Mouse (Mus musculus): ENCODE results near the gene Spred3. TPM values are rescaled to one million over a fixed set of nuclear protein-coding genes. Genes with fewer than 3 reads are reported as not detected.
A peak's percentile ranks its signal among the peaks of the same experiment; 100 is the strongest.
"Not testable (repeated sequence)": the region's sequence is repeated elsewhere in the genome, so short reads cannot be mapped to it uniquely, and the experiment has no call there.

Gene Spred3
- total and polyA plus RNA-seq, 3 experiments: 1.6 to 6.6 (median 3.3) TPM

DNA sequence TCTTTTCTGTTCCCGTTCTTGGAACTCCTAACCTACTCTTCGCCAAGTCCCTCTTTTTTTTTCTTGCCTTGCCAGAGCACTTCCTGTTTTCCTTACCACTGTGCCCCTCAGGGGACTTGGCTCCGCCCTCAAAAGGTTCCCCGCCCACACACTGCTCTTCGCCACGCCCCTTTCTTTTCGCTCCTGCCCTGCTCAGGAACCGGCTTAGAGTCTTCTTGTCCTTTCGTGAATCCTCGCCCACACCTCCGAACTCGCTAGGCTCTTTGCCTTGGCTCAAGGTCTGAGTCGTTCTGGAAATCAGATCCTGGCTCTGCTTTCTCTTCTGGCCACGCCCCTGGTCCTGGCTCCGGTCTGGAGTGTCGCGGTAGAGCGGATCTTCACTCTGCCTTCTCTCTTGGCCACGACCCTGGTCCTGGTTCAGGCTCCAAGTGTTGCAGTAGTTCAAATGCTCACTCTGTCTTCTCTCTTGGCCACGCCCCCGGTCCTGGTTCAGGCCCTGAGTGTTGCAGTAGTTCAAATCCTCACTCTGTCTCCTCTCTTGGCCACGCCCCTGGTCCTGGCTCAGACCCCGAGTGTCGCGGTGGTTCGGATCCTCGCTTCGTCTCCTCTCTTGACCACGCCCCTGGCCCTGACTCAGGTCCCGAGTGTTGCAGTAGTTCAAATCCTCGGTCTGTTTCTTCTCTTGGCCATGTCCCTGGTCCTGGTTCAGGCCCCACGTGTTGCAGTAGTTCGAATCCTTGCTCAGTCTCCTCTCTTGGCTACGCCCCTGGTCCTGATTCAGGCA, 41.4 kb upstream of the Spred3 start:
- Histone ChIP-seq H3K4me2 (ENCODE audit: insufficient read depth, low read depth, poor library complexity, severe bottlenecking) (peak overlapping the region; percentile 9), H3K9me3 (replicated peaks; ENCODE audit: low read length) (peaks cover 5% of the 10 kb centered on the region), H3K4me3 (replicated peaks in 1 of 3; ENCODE audit: low read depth in 2 of 3, low read length in 2 of 3, poor library complexity in 1 of 3) (peak overlapping the region; percentile 40 to 52 (median 52)), H3K79me2 (replicated peaks; ENCODE audit: control insufficient read depth, extremely low read depth, insufficient read depth, poor library complexity, severe bottlenecking) (no peaks in the 10 kb centered on the region), H3K27me3 (replicated peaks) (no peaks in the 10 kb centered on the region), H3K36me3 (replicated peaks in 1 of 2; ENCODE audit: control insufficient read depth in 1 of 2, insufficient read depth in 1 of 2, low read length in 1 of 2) (no peaks in the 10 kb centered on the region), H3K9ac (ENCODE audit: insufficient read depth, low read depth) (0 out of 2 replicates have a peak overlapping the region, but pooled peaks have one; percentile 1), H3K4me1 (ENCODE audit: control insufficient read depth in 1 of 2, insufficient read depth in 2 of 2) (peaks cover 0 to 10% of the 10 kb centered on the region in 2 experiments; a peak in 2 of 4 replicates), H3K27ac (ENCODE audit: insufficient read depth, low read depth) (peak overlapping the region; percentile 47)
- TF ChIP-seq TCF12 (IDR thresholded peaks at IDR 0.05; ENCODE audit: low read depth, low read length): no peak
- no peak for TF ChIP-seq MXI1 (IDR thresholded peaks at IDR 0.05; ENCODE audit: low read depth, low read length)
- no peak for TF ChIP-seq MAFK (IDR thresholded peaks at IDR 0.05; ENCODE audit: insufficient replicate concordance, low read length)
- TF ChIP-seq ZKSCAN1 (IDR thresholded peaks at IDR 0.05; ENCODE audit: borderline replicate concordance, low read depth, low read length): no peak
- TF ChIP-seq SMC3 (IDR thresholded peaks at IDR 0.05; ENCODE audit: low read depth, low read length): no peak
- TF ChIP-seq ZC3H11A (IDR thresholded peaks at IDR 0.05; ENCODE audit: low read depth, low read length): no peak
- no peak for TF ChIP-seq MEF2A (IDR thresholded peaks at IDR 0.05; ENCODE audit: borderline replicate concordance, low read depth, low read length)
- TF ChIP-seq KAT2A (IDR thresholded peaks at IDR 0.05; ENCODE audit: insufficient replicate concordance, low read length): no peak
- peak; percentile 85 for TF ChIP-seq ELF1 (IDR thresholded peaks at IDR 0.05; ENCODE audit: low read depth, low read length)
- no peak for TF ChIP-seq CTCF (conservative IDR thresholded peaks at IDR 0.05 in 1 of 2, IDR thresholded peaks at IDR 0.05 in 1 of 2; ENCODE audit: low read depth in 2 of 2, low read length in 2 of 2)
- no peak for TF ChIP-seq CHD2 (IDR thresholded peaks at IDR 0.05; ENCODE audit: low read length)
- TF ChIP-seq POLR2A (IDR thresholded peaks at IDR 0.05; ENCODE audit: low read depth, low read length): peak; percentile 36; the same call in 1 of the 2 replicates
- peak; percentile 63; the same call in 1 of the 2 replicates for TF ChIP-seq SIN3A (IDR thresholded peaks at IDR 0.05; ENCODE audit: low read length)
- TF ChIP-seq GABPA (IDR thresholded peaks at IDR 0.05; ENCODE audit: insufficient replicate concordance, low read depth, low read length): no peak
- no peak for TF ChIP-seq JUN (IDR thresholded peaks at IDR 0.05; ENCODE audit: insufficient read depth, low read depth, low read length)
- TF ChIP-seq ZNF384 (IDR thresholded peaks at IDR 0.05; ENCODE audit: low read depth, low read length): peak; percentile 83
- no peak for TF ChIP-seq POLR2AphosphoS2 (IDR thresholded peaks at IDR 0.05; ENCODE audit: low read depth, low read length)
- no peak for TF ChIP-seq USF1 (IDR thresholded peaks at IDR 0.05; ENCODE audit: low read depth, low read length)
- no peak for TF ChIP-seq UBTF (IDR thresholded peaks at IDR 0.05; ENCODE audit: low read depth, low read length)
- TF ChIP-seq BHLHE40 (IDR thresholded peaks at IDR 0.05; ENCODE audit: low read depth, low read length): no peak
- dilution Hi-C loops (cut with MboI; ENCODE audit: extremely low pct_ligation_motif_present, extremely low pct_unique_long_range_greater_than_20kb, low sequenced_read_pairs): no loop called here
- in situ Hi-C loops (cut with MboI; ENCODE audit: low pct_ligation_motif_present, low pct_unique_long_range_greater_than_20kb, low sequenced_read_pairs): loop anchor here (5.0 kb wide), 1 partner anchor 36 kb away; the partner anchor contains the start of gene 2200002D01Rik
- peak; percentile 94 for DNase-seq (ENCODE audit: extremely low read depth)

DNA sequence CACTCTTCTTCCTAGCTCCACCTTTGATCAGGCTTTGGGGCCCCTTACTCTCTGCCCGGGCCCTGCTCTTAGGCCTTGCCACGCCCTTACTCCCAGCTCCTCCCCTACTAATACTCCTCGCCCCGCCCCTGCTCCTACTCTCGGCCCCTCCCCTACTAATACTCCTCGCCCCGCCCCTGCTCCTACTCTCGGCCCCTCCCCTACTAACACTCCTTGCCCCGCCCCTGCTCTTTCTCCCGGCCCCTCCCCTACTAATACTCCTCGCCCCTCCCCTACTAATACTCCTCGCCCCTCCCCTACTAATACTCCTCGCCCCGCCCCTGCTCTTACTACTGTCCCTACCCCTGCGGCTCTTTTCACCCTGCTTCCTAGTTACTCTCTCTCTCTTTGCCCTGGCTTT, 40.8 kb upstream of the Spred3 start:
- dilution Hi-C loops (cut with MboI; ENCODE audit: extremely low pct_ligation_motif_present, extremely low pct_unique_long_range_greater_than_20kb, low sequenced_read_pairs): not testable (repeated sequence)
- H3K27ac ChIP-seq (ENCODE audit: insufficient read depth, low read depth): peak overlapping the region; percentile 47

More for the DNA sequence above, 40.8 kb upstream of the Spred3 start:
- peak overlapping the region; percentile 9 for H3K4me2 ChIP-seq (ENCODE audit: insufficient read depth, low read depth, poor library complexity, severe bottlenecking)
- H3K4me1 ChIP-seq (ENCODE audit: control insufficient read depth in 1 of 2, insufficient read depth in 2 of 2): peaks cover 0 to 10% of the 10 kb centered on the region in 2 experiments; a peak in 2 of 4 replicates
- in situ Hi-C loops (cut with MboI; ENCODE audit: low pct_ligation_motif_present, low pct_unique_long_range_greater_than_20kb, low sequenced_read_pairs): loop anchor here (5.0 kb wide), 1 partner anchor 36 kb away; the partner anchor contains the start of gene 2200002D01Rik
- not testable (repeated sequence) for H3K79me2 ChIP-seq (replicated peaks; ENCODE audit: control insufficient read depth, extremely low read depth, insufficient read depth, poor library complexity, severe bottlenecking); H3K27me3 ChIP-seq (replicated peaks); H3K9me3 ChIP-seq (replicated peaks; ENCODE audit: low read length); H3K36me3 ChIP-seq (replicated peaks in 1 of 2; ENCODE audit: control insufficient read depth in 1 of 2, insufficient read depth in 1 of 2, low read length in 1 of 2)
- DNase-seq (ENCODE audit: extremely low read depth): peak; percentile 60
- peak overlapping the region; percentile 40 to 52 (median 52) for H3K4me3 ChIP-seq (replicated peaks in 1 of 3; ENCODE audit: low read depth in 2 of 3, low read length in 2 of 3, poor library complexity in 1 of 3)
- 0 out of 2 replicates have a peak overlapping the region, but pooled peaks have one; percentile 1 for H3K9ac ChIP-seq (ENCODE audit: insufficient read depth, low read depth)
